Mouse (Mus musculus) kidney, embryonic 15.5 days (tissue): ENCODE results near the gene Mapkapk3. TPM values are rescaled to one million over a fixed set of nuclear protein-coding genes. Genes with fewer than 3 reads are reported as not detected.

Experiments
- ATAC-seq: fragments of 200-750 bp; cut with Nextera tagmentation; replicated peaks from 2 replicates; pipeline ENCODE4 v1.8.0; 2017; ENCODE audit warnings: moderate TSS enrichment; ENCODE audit not compliant: low FRiP score
- H3K27ac ChIP-seq: fragments of 300-500 bp; sonication (generic); 2 replicates; pipeline ENCODE4 v1.5.1; 2015; ENCODE audit warnings: mild to moderate bottlenecking, inconsistent platforms
- H3K27me3 ChIP-seq: fragments of 300-500 bp; sonication (generic); 2 replicates; pipeline ENCODE4 v1.6.1; 2015; ENCODE audit warnings: inconsistent platforms
- H3K36me3 ChIP-seq: fragments of 300-500 bp; sonication (generic); 2 replicates; pipeline ENCODE4 v1.6.1; 2015; ENCODE audit warnings: inconsistent platforms
- H3K4me1 ChIP-seq: fragments of 300-500 bp; sonication (generic); 2 replicates; pipeline ENCODE4 v1.6.1; 2015; ENCODE audit warnings: inconsistent platforms
- H3K4me2 ChIP-seq: fragments of 300-500 bp; sonication (generic); 2 replicates; pipeline ENCODE4 v1.6.1; 2015; ENCODE audit warnings: moderate library complexity, mild to moderate bottlenecking, inconsistent platforms
- H3K4me3 ChIP-seq: fragments of 300-500 bp; sonication (generic); replicated peaks from 2 replicates; pipeline ENCODE4 v1.5.1; 2015; ENCODE audit warnings: mild to moderate bottlenecking, inconsistent platforms
- H3K9ac ChIP-seq: fragments of 300-500 bp; sonication (generic); 2 replicates; pipeline ENCODE4 v1.6.1; 2015; ENCODE audit warnings: mild to moderate bottlenecking, inconsistent platforms
- H3K9me3 ChIP-seq: fragments of 300-500 bp; sonication (generic); replicated peaks from 2 replicates; pipeline ENCODE4 v1.6.1; 2016; ENCODE audit warnings: inconsistent platforms
- WGBS: fragments of 180-500 bp; shearing (Covaris S2); methylation state at CpG from one replicate; pipeline ENCODE4 v1.1.7; 2015; ENCODE audit warnings: mixed read lengths; 5-methylcytosine and 5-hydroxymethylcytosine counted together
- polyA plus RNA-seq: library from polyadenylated mRNA; unstranded; fragments of >200 nt; fragmentation: Nextera tagmentation; extraction: Ambion mirVana; gene quantifications from 2 replicates; pipeline ENCODE4 v1.2.1, GENCODE M21; 2015

Gene Mapkapk3
- polyA plus RNA-seq, 1 experiment from 2014 or later: 7.8 TPM

GRCm38 (mm10) chr9:107254925-107255324, 34.8 kb downstream of the Mapkapk3 start:
- no peaks in the 10 kb centered on the region for H3K36me3 ChIP-seq
- no peak overlapping the region for H3K9ac ChIP-seq
- ATAC-seq: no peak
- no peak overlapping the region for H3K4me2 ChIP-seq
- 85% methylated on average over 3 of the region's 3 CpGs for WGBS
- H3K4me1 ChIP-seq: peaks cover 16% of the 10 kb centered on the region
- H3K27ac ChIP-seq: no peak overlapping the region
- H3K27me3 ChIP-seq: peaks cover 9% of the 10 kb centered on the region; the same call in 1 of the 2 replicates
- no peak overlapping the region for H3K4me3 ChIP-seq
- no peaks in the 10 kb centered on the region for H3K9me3 ChIP-seq

DNA sequence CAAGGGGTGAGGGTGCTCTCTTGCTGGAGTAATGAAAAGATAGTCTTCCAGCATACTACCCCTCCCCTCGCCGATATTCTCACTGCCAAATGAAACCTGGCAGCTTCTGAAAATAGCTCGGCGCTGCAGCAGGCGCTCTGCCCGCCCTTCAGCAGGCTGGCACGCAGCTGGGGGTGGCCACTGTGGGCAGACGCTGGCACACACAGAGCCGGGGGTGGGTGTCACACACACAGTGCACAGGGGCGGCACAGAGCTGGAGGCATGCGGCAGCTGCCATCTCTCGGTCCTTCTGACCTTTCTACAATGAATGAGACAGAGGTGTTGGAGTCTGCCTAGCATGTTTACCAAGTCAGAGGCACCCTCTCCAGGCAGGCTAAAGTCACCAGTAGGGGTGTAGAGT, 35.2 kb downstream of the Mapkapk3 start:
- Histone ChIP-seq H3K36me3 (no peaks in the 10 kb centered on the region), H3K9me3 (no peaks in the 10 kb centered on the region), H3K27ac (no peak overlapping the region), H3K9ac (no peak overlapping the region), H3K4me1 (peaks cover 16% of the 10 kb centered on the region), H3K4me2 (no peak overlapping the region), H3K27me3 (peaks cover 9% of the 10 kb centered on the region; the same call in 1 of the 2 replicates), H3K4me3 (no peak overlapping the region)
- no peak for ATAC-seq
- WGBS: 75% methylated on average over 12 of the region's 12 CpGs

- ATAC-seq: no peak
- H3K27ac ChIP-seq: no peak overlapping the region
- peaks cover 9% of the 10 kb centered on the region; the same call in 1 of the 2 replicates for H3K27me3 ChIP-seq
- H3K9ac ChIP-seq: no peak overlapping the region
- peaks cover 16% of the 10 kb centered on the region for H3K4me1 ChIP-seq
- no peaks in the 10 kb centered on the region for H3K36me3 ChIP-seq
- H3K9me3 ChIP-seq: no peaks in the 10 kb centered on the region
- H3K4me3 ChIP-seq: no peak overlapping the region
- 17% methylated on average over 5 of the region's 5 CpGs for WGBS
- H3K4me2 ChIP-seq: no peak overlapping the region
Measured at GRCm38 (mm10) chr9:107252164-107252563, 37.5 kb downstream of the Mapkapk3 start.

- Histone ChIP-seq H3K9me3 (no peaks in the 10 kb centered on the region), H3K27me3 (peaks cover 9% of the 10 kb centered on the region; the same call in 1 of the 2 replicates), H3K4me1 (peaks cover 16% of the 10 kb centered on the region), H3K27ac (no peak overlapping the region), H3K9ac (no peak overlapping the region), H3K4me3 (no peak overlapping the region), H3K4me2 (no peak overlapping the region), H3K36me3 (no peaks in the 10 kb centered on the region)
- ATAC-seq: no peak
- WGBS: 58% methylated on average over 14 of the region's 14 CpGs
Measured at GRCm38 (mm10) chr9:107250416-107251337, 39.0 kb downstream of the Mapkapk3 start.

- Histone ChIP-seq H3K9me3 (no peaks in the 10 kb centered on the region), H3K4me2 (no peak overlapping the region), H3K36me3 (no peaks in the 10 kb centered on the region), H3K9ac (no peak overlapping the region), H3K27me3 (peaks cover 9% of the 10 kb centered on the region; the same call in 1 of the 2 replicates), H3K4me1 (peaks cover 12% of the 10 kb centered on the region), H3K4me3 (no peak overlapping the region), H3K27ac (no peak overlapping the region)
- ATAC-seq: no peak
- 72% methylated on average over 6 of the region's 6 CpGs for WGBS
Measured at GRCm38 (mm10) chr9:107249154-107249553, 40.5 kb downstream of the Mapkapk3 start.

- WGBS: 56% methylated on average over 4 of the region's 4 CpGs
- ATAC-seq: no peak
Measured at GRCm38 (mm10) chr9:107246170-107246569, 43.5 kb downstream of the Mapkapk3 start.

GRCm38 (mm10) chr9:107245311-107245710, 44.4 kb downstream of the Mapkapk3 start:
- no peak overlapping the region for H3K4me2 ChIP-seq
- no peaks in the 10 kb centered on the region for H3K9me3 ChIP-seq
- H3K36me3 ChIP-seq: no peaks in the 10 kb centered on the region
- WGBS: 86% methylated on average over 4 of the region's 4 CpGs
- H3K4me3 ChIP-seq: no peak overlapping the region
- H3K27ac ChIP-seq: no peak overlapping the region
- H3K27me3 ChIP-seq: peaks cover 15% of the 10 kb centered on the region
- ATAC-seq: no peak
- H3K9ac ChIP-seq: no peak overlapping the region
- no peaks in the 10 kb centered on the region for H3K4me1 ChIP-seq

More at GRCm38 (mm10) chr9:107246170-107246569, 43.5 kb downstream of the Mapkapk3 start:
- Histone ChIP-seq H3K27ac (no peak overlapping the region), H3K4me3 (no peak overlapping the region), H3K9ac (no peak overlapping the region), H3K4me2 (no peak overlapping the region), H3K4me1 (no peaks in the 10 kb centered on the region), H3K36me3 (no peaks in the 10 kb centered on the region), H3K9me3 (no peaks in the 10 kb centered on the region), H3K27me3 (peaks cover 17% of the 10 kb centered on the region)

DNA sequence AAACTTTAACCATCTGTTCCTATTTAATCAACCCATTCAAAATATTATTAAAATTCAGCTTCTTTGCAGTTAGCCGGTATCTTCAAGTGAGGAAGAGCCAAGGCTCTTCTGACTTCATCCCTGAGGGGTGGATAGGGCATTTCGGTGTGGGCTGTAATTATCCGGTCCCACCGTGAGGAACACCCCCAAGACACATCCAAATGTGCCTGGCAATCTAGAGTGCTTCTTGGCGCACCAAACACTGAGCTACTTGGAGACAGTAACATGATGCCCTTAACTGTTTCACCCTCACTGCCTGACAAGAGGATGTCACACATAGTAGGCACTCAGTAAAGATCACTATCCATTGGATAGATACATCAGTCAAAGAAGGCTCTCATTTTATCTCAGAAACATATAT, 53.5 kb downstream of the Mapkapk3 start:
- no peak for ATAC-seq
- H3K27me3 ChIP-seq: peaks cover 89% of the 10 kb centered on the region
- WGBS: 56% methylated on average over 5 of the region's 5 CpGs
- no peak overlapping the region for H3K4me3 ChIP-seq
- peaks cover 9% of the 10 kb centered on the region for H3K4me1 ChIP-seq
- no peaks in the 10 kb centered on the region for H3K36me3 ChIP-seq
- H3K9ac ChIP-seq: no peak overlapping the region
- no peak overlapping the region for H3K27ac ChIP-seq
- H3K4me2 ChIP-seq: no peak overlapping the region
- no peaks in the 10 kb centered on the region for H3K9me3 ChIP-seq

- ATAC-seq: no peak
- Histone ChIP-seq H3K27ac (no peak overlapping the region), H3K4me1 (peaks cover 12% of the 10 kb centered on the region), H3K9ac (no peak overlapping the region), H3K4me2 (no peak overlapping the region), H3K9me3 (no peaks in the 10 kb centered on the region), H3K27me3 (peaks cover 91% of the 10 kb centered on the region), H3K4me3 (no peak overlapping the region), H3K36me3 (no peaks in the 10 kb centered on the region)
- 36% methylated on average over 5 of the region's 5 CpGs for WGBS
Measured at GRCm38 (mm10) chr9:107235261-107235660, 54.4 kb downstream of the Mapkapk3 start.

DNA sequence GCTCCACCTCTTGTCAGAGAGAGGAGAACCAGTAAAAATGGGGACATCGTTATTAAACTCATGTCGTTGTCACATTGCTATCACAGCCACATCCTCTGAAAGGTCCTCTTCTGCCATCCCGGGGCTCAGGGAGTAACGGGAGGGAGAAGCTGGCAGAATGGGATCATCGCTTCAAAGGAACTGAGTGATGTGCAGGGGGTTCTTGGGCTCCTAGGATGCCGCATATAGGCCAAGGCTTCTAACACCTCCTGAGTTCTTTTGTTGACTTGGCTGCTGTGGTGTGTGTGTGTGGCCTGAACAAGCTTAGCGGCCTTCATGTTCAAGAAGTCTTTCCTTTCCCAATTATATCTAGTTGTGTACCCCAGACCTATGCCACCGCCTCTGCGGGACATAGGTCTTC, 57.5 kb downstream of the Mapkapk3 start:
- 18% methylated on average over 9 of the region's 9 CpGs for WGBS
- Histone ChIP-seq H3K4me1 (peaks cover 12% of the 10 kb centered on the region), H3K4me2 (peak overlapping the region; percentile 99), H3K36me3 (no peaks in the 10 kb centered on the region), H3K4me3 (peak overlapping the region; percentile 62), H3K27ac (no peak overlapping the region), H3K27me3 (peaks cover 94% of the 10 kb centered on the region), H3K9me3 (no peaks in the 10 kb centered on the region), H3K9ac (no peak overlapping the region)
- 0 out of 2 replicates have a peak, but pooled peaks have one; percentile 19 for ATAC-seq

- Histone ChIP-seq H3K36me3 (no peaks in the 10 kb centered on the region), H3K4me3 (peak within 1 kb of the TSS; percentile 62), H3K27me3 (peaks cover 94% of the 10 kb centered on the region), H3K4me2 (peak within 1 kb of the TSS; percentile 99), H3K4me1 (peaks cover 12% of the 10 kb centered on the region), H3K9ac (peak within 1 kb of the TSS; percentile 29), H3K27ac (no peak within 1 kb of the TSS), H3K9me3 (no peaks in the 10 kb centered on the region)
- WGBS: 1% methylated on average over 84 of the region's 87 CpGs
- ATAC-seq: peak; percentile 89
Measured at GRCm38 (mm10) chr9:107231539-107232139, 58.0 kb downstream of the Mapkapk3 start, which contains the start of gene Dock3. Dock3 (minus strand) TSS chr9:107231909.

DNA sequence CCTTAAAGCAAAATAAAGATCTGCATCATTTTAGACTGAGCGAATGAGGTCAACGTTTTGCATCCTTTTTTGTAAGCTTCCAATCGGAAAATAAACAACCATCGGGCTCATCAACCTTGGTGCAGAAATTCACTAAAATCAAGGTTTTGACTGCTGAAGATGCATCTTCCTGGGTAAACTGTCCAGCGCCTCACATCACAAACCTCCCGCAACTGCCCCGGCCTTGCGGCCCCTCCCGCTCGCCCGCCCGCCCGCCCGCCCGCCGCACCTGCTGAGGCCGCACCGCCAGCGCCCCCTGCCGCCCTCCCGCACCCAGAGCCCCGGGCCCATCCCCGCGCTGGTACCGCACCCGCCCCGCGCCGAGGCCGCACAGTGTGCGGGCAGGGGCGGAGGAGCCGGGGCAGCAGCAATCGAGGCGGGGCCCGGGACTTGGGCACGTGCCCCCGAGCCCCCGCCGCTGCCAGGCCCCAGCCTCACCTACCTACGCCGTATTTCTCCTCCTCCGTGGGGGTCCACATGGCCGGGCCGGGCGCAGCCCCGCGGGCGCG, 58.6 kb downstream of the Mapkapk3 start:
- H3K9me3 ChIP-seq: no peaks in the 10 kb centered on the region

More for the DNA sequence above, 58.6 kb downstream of the Mapkapk3 start:
- 2% methylated on average over 48 of the region's 50 CpGs for WGBS
- peak; percentile 60 for ATAC-seq
- Histone ChIP-seq H3K9ac (peak overlapping the region; percentile 29), H3K4me1 (peaks cover 12% of the 10 kb centered on the region), H3K27me3 (peaks cover 94% of the 10 kb centered on the region), H3K4me3 (peak overlapping the region; percentile 62), H3K4me2 (peak overlapping the region; percentile 99), H3K27ac (no peak overlapping the region), H3K36me3 (no peaks in the 10 kb centered on the region)
